Mouse (Mus musculus): Measurements from ENCODE around the gene Mapre3.
"Not testable (repeated sequence)": the region's sequence is repeated elsewhere in the genome, so short reads cannot be mapped to it uniquely, and the experiment has no call there.

Mapre3 gene

GRCm38 (mm10) chr5:30881839-30882238 is 67.4 kb downstream of the Mapre3 start:
- DNase-seq (ENCODE audit: low read depth) = not testable (repeated sequence)

GRCm38 (mm10) chr5:30886209-30886608 is 71.8 kb downstream of the Mapre3 start:
- peak; percentile 30 for DNase-seq (ENCODE audit: low read depth)

GRCm38 (mm10) chr5:30886731-30887130 is 72.3 kb downstream of the Mapre3 start:
- DNase-seq (ENCODE audit: low read depth) = no peak

- DNase-seq (ENCODE audit: low read depth) = peak; percentile 95
These were observed 72.9 kb downstream of the Mapre3 start for GRCm38 (mm10) chr5:30887331-30887761.

GRCm38 (mm10) chr5:30887858-30888336 is 73.5 kb downstream of the Mapre3 start:
- peak; percentile 99 for DNase-seq (ENCODE audit: low read depth)

- DNase-seq (ENCODE audit: low read depth) = peak; percentile 96
These were observed 74.1 kb downstream of the Mapre3 start, which contains the start of gene Agbl5 for GRCm38 (mm10) chr5:30888337-30889087. TSS of gene Agbl5 (plus strand) at chr5:30888694.

- DNase-seq (ENCODE audit: low read depth) = no peak
These were observed 74.8 kb downstream of the Mapre3 start for GRCm38 (mm10) chr5:30889088-30889754.

- peak; percentile 38 for DNase-seq (ENCODE audit: low read depth)
These were observed 75.9 kb downstream of the Mapre3 start for GRCm38 (mm10) chr5:30890375-30890774.

GRCm38 (mm10) chr5:30901860-30902259 is 87.4 kb downstream of the Mapre3 start:
- peak; percentile 35 for DNase-seq (ENCODE audit: low read depth)

- peak; percentile 96 for DNase-seq (ENCODE audit: low read depth)
These were observed 93.1 kb downstream of the Mapre3 start, which contains the start of gene Ost4 for GRCm38 (mm10) chr5:30907413-30908059. TSS of gene Ost4 (minus strand) at chr5:30907788.

GRCm38 (mm10) chr5:30908426-30909299 is 94.2 kb downstream of the Mapre3 start:
- DNase-seq (ENCODE audit: low read depth) = no peak

- no peak for DNase-seq (ENCODE audit: low read depth)
These were observed 94.8 kb downstream of the Mapre3 start for GRCm38 (mm10) chr5:30909300-30909659.

- DNase-seq (ENCODE audit: low read depth) = no peak
These were observed 95.4 kb downstream of the Mapre3 start for GRCm38 (mm10) chr5:30909863-30910262.

GRCm38 (mm10) chr5:30910481-30910880 is 96.0 kb downstream of the Mapre3 start:
- DNase-seq (ENCODE audit: low read depth) = peak; percentile 39

GRCm38 (mm10) chr5:30912156-30912555 is 97.7 kb downstream of the Mapre3 start:
- no peak for DNase-seq (ENCODE audit: low read depth)

- DNase-seq (ENCODE audit: low read depth) = peak; percentile 21
These were observed 98.8 kb downstream of the Mapre3 start, which contains the start of gene Emilin1 for GRCm38 (mm10) chr5:30913060-30913841. TSS of gene Emilin1 (plus strand) at chr5:30913402.

GRCm38 (mm10) chr5:30914101-30914635 is 99.7 kb downstream of the Mapre3 start:
- no peak for DNase-seq (ENCODE audit: low read depth)

- DNase-seq (ENCODE audit: low read depth) = no peak
These were observed 100.4 kb downstream of the Mapre3 start for GRCm38 (mm10) chr5:30914849-30915248.

- DNase-seq (ENCODE audit: low read depth) = no peak
These were observed 101.0 kb downstream of the Mapre3 start for GRCm38 (mm10) chr5:30915456-30915855.

All from 416B (cell line).